Mouse (Mus musculus): ENCODE data around the gene Rnf17. TPM values are rescaled to one million over a fixed set of nuclear protein-coding genes. Genes with fewer than 3 reads are reported as not detected.

Gene Rnf17
- total RNA-seq, 2 experiments from 2014 or later, result 1.0 to 1.5 TPM

DNA sequence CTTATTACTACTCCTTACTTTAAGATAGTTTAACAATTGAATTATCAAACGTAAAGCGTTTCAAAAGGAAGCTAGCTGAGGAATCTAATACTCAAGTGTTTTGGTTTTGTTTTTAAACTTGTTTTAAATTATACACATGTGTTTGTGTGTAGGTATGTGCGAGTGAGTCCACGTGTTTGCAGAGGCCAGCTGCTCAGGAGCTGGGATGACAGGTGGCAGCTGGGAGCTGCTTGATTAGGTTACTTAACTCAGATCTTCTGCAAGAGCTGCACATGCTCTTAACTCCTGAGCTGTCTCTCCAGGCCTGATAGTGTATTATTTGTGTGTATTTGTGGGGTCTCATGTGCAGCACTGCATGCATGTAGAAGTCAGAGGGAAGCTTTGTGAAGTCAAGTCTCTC, 100.0 kb downstream of the Rnf17 start:
- DNase-seq, result no peak
- intact Hi-C loops (cut with DNase I), result no loop called here

DNA sequence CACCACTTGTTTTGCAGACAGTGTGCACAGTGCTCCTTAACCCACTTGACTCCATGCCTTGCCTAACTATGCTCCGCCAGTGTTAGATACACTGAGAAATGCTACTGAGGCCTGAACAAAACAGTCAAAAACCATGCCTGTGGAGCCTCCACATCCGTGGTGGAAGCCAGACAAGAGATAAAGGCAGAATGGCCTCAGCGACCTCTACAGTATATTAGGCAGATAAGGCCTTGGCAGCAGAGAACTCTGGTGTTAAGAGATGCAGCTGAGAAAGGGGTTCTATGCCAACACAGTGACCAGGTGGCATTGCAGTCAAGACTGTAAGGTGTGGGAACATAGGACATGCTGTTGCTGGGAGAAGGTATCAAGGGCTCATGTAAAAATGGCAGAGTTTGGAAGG, 104.4 kb downstream of the Rnf17 start:
- intact Hi-C loops (cut with DNase I), result no loop called here
- DNase-seq, result no peak

GRCm38 (mm10) chr14:56512084-56512483, 109.7 kb downstream of the Rnf17 start:
- intact Hi-C loops (cut with DNase I), result no loop called here
- peak; percentile 6 for DNase-seq

DNA sequence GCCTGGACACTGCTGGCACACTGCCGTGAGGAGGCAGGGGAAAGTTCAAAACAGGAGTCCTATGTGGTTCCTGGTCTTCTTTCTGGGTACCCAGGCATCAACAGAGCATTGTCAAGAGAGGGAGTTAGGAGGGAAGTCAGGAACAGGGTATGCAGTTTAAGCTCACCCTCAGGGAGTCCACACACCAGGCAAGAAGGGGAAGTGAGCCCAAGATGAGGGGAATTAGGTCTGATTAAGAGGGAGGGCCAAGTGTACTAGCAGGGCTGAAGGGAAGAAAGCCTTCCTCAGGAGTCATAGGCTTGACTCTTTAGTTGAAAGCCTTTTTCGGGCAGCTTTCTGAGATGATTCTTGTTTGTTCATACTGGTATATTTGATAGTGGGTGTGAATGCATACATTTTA, 112.4 kb downstream of the Rnf17 start:
- intact Hi-C loops (cut with DNase I), result no loop called here
- DNase-seq, result no peak

- no peak for DNase-seq
- intact Hi-C loops (cut with DNase I), result no loop called here
Observed at GRCm38 (mm10) chr14:56530788-56531187, 128.4 kb downstream of the Rnf17 start.

GRCm38 (mm10) chr14:56544946-56545345, 142.6 kb downstream of the Rnf17 start:
- DNase-seq, result no peak
- intact Hi-C loops (cut with DNase I), result no loop called here

GRCm38 (mm10) chr14:56545491-56545890, 143.1 kb downstream of the Rnf17 start:
- intact Hi-C loops (cut with DNase I), result no loop called here
- DNase-seq, result no peak

- intact Hi-C loops (cut with DNase I), result no loop called here
- no peak for DNase-seq
Observed at GRCm38 (mm10) chr14:56550960-56551359, 148.6 kb downstream of the Rnf17 start.

DNA sequence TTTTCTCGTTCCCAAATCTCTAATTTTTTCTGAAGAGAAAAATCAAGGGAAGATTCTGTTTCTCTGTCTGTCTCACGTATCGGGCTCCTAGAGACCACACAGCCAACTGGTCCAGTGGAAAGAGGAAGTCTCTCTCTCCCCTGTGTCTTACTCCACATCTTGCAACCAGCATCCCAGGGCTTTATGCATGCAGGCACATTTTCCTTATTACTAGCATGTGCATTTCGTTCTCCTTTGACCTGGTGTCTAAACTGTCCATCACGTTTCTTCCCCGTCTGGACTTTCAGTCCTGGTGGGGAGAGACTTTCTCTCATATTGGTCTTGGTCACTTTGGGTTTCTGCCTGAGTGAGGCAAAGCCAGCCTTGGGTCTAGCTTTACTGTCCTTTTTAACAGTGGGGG, 150.5 kb downstream of the Rnf17 start:
- intact Hi-C loops (cut with DNase I), result no loop called here

GRCm38 (mm10) chr14:56553331-56553730, 150.9 kb downstream of the Rnf17 start:
- intact Hi-C loops (cut with DNase I), result no loop called here
- no peak for DNase-seq

More for the DNA sequence above, 150.5 kb downstream of the Rnf17 start:
- no peak for DNase-seq

DNA sequence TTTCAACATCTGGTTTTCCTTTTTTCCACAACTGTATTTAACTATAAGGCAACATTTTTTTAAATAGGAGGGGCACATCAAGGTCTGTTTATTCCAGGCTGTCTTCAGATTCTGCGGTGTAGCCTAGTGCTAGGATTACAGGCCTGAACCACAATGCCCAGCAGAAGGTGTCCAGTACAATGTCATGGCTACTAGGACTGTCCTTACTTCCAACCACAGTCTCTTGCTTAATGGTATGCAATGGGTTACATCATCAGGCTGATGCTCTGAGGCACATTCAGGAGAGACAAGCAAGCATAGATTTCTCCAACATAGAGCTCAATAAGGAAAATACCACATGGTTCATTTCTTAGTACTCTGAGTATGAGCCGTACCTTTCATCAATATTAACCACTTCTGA, 152.3 kb downstream of the Rnf17 start:
- intact Hi-C loops (cut with DNase I), result no loop called here
- DNase-seq, result no peak

- no peak for DNase-seq
- intact Hi-C loops (cut with DNase I), result no loop called here
Observed at GRCm38 (mm10) chr14:56559134-56559533, 156.8 kb downstream of the Rnf17 start.

DNA sequence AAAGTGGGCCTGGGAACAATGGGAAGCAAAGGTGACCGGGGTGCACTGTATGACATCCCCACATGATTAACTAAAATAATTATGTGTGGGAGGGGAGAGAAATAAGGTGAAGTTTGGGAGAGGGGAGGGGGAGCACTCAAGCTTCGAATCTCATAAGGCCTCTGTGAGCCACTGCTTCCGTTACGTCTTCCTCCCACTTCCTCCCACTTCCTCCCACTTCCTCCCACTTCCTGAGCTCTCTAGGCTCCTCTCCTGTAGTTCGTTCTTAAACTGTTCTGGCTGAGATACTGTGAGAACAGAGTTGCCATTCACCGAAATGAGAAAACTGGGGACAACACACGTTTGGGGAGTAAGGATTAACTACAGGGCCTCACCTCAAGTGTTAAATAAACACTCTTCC, 165.1 kb downstream of the Rnf17 start:
- DNase-seq, result no peak
- intact Hi-C loops (cut with DNase I), result no loop called here

DNA sequence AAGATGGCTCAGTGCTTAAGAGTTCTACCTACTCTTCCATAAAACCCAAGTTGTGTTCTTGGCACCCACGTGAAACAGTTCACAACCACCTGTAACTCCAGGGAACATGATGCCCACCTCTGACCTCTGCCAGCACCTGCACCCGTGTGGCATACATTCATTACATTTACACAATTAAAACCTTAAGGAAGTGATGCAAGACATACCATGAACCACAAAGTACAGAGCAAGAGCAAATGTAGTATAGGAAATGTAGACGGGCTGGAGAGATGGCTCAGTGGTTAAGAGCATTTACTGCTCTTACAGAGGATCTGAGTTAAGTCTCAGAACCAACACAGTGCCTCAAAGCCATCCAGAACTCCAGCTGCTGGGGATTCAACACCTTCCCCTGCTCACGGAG, 166.7 kb downstream of the Rnf17 start:
- intact Hi-C loops (cut with DNase I), result no loop called here
- no peak for DNase-seq

- peak; percentile 97 for DNase-seq
- intact Hi-C loops (cut with DNase I), result loop anchor here (5.0 kb wide), 1 partner anchor 96 kb away; the partner anchor contains the start of gene Mphosph8
Observed at GRCm38 (mm10) chr14:56571310-56572093, 169.1 kb downstream of the Rnf17 start.

GRCm38 (mm10) chr14:56572546-56572945, 170.2 kb downstream of the Rnf17 start:
- no peak for DNase-seq
- intact Hi-C loops (cut with DNase I), result loop anchor here (5.0 kb wide), 1 partner anchor 95 kb away; the partner anchor contains the start of gene Mphosph8

Other genes starting within 250 kb of the Rnf17 start
- not detected for gene Gzmg, start 243.0 kb upstream of the Rnf17 start, total RNA-seq (2021)
- not detected for gene Gzmn, start 228.0 kb upstream of the Rnf17 start, total RNA-seq (2021)
- gene Gzmf, start 191.2 kb upstream of the Rnf17 start, total RNA-seq (2021), result not detected
- not detected for gene Gzmc, start 167.9 kb upstream of the Rnf17 start, total RNA-seq (2021)
- not detected for gene Gzmb, start 140.3 kb upstream of the Rnf17 start, total RNA-seq (2021)
- gene Atp12a, start 37.5 kb upstream of the Rnf17 start, total RNA-seq (2021), result under 1 TPM; 0.28 to 0.30 TPM
- gene Cenpj, start 172.8 kb downstream of the Rnf17 start, total RNA-seq (2021), result 10 to 100 TPM in 1 of 2 experiments, 1 to 10 TPM in 1; 8.4 to 10.1 TPM
- 1 to 10 TPM; 2.2 to 2.3 TPM for gene Parp4, start 173.0 kb downstream of the Rnf17 start, total RNA-seq (2021)